Mouse (Mus musculus): ENCODE results near the gene Mrs2. TPM values are rescaled to one million over a fixed set of nuclear protein-coding genes. Genes with fewer than 3 reads are reported as not detected.

Gene Mrs2
- total RNA-seq, 2 experiments from 2014 or later = 50.1 to 61.3 TPM

Other genes starting within 250 kb of the Mrs2 start
- 100 to 1,000 TPM; 173 to 246 TPM for gene BC005537, start 218.7 kb downstream of the Mrs2 start, total RNA-seq (2021)
- 10 to 100 TPM; 67.1 to 80.5 TPM for gene Acot13, start 188.8 kb downstream of the Mrs2 start, total RNA-seq (2021)
- gene Tdp2, start 188.7 kb downstream of the Mrs2 start, total RNA-seq (2021) = 10 to 100 TPM; 15.8 to 19.8 TPM
- under 1 TPM; 0.51 to 0.66 TPM for gene D130043K22Rik, start 175.2 kb downstream of the Mrs2 start, total RNA-seq (2021)
- 10 to 100 TPM; 15.3 to 17.4 TPM for gene Aldh5a1, start 82.7 kb downstream of the Mrs2 start, total RNA-seq (2021)
- 1 to 10 TPM; 4.2 to 5.9 TPM for gene Gpld1, start 77.2 kb downstream of the Mrs2 start, total RNA-seq (2021)
- under 1 TPM in 1 of 2 experiments, not detected in 1; 0.56 TPM for gene Dcdc2a, start 35.6 kb upstream of the Mrs2 start, total RNA-seq (2021)